Mouse (Mus musculus) liver, embryonic 14.5 days (tissue): ENCODE measurements around the gene Grm8. TPM values are rescaled to one million over a fixed set of nuclear protein-coding genes. Genes with fewer than 3 reads are reported as not detected.
"Not testable (repeated sequence)": the region's sequence is repeated elsewhere in the genome, so short reads cannot be mapped to it uniquely, and the experiment has no call there.

Source experiments
- ATAC-seq: fragments of 200-750 bp; cut with Nextera tagmentation; 2 replicates; pipeline ENCODE4 v1.8.0; 2017; ENCODE audit warnings: moderate number of reproducible peaks, mild to moderate bottlenecking, moderate library complexity; ENCODE audit not compliant: insufficient read depth
- DNase-seq, 3 experiments: peaks; one replicate each; pipeline ENCODE4 v3.0.0-alpha.2; 2012 to 2013; ENCODE audit warnings: low read depth in 3 of 3, low spot score in 3 of 3
- H3K27ac ChIP-seq: fragments of 300-500 bp; sonication (generic); 2 replicates; pipeline ENCODE4 v1.5.1; 2014; ENCODE audit warnings: moderate library complexity, mild to moderate bottlenecking, control low read depth, inconsistent platforms
- H3K27me3 ChIP-seq: fragments of 300-500 bp; sonication (generic); 2 replicates; pipeline ENCODE4 v1.6.1; 2014; ENCODE audit warnings: mild to moderate bottlenecking, low read length, moderate library complexity; ENCODE audit not compliant: control insufficient read depth, insufficient read depth
- H3K36me3 ChIP-seq: fragments of 300-500 bp; sonication (generic); replicated peaks from 2 replicates; pipeline ENCODE4 v1.6.1; 2014; ENCODE audit warnings: low read depth; ENCODE audit not compliant: control insufficient read depth, insufficient read depth
- H3K4me1 ChIP-seq, 2 experiments: fragments of 200-500 bp in 1 of 2; fragments of 300-500 bp in 1 of 2; sonication (generic) in 1 of 2; replicated peaks; 2 replicates each; pipeline ENCODE4 v1.6.1; 2012 to 2014; ENCODE audit warnings: antibody characterized with exemption in 1 of 2, inconsistent platforms in 1 of 2, low read length in 1 of 2; ENCODE audit not compliant: control insufficient read depth in 2 of 2, insufficient read depth in 2 of 2
- H3K4me2 ChIP-seq: fragments of 300-500 bp; sonication (generic); 2 replicates; pipeline ENCODE4 v1.6.1; 2014; ENCODE audit warnings: low read depth, mild to moderate bottlenecking, control low read depth, moderate library complexity
- H3K4me3 ChIP-seq, 2 experiments: fragments of 200-500 bp in 1 of 2; fragments of 300-500 bp in 1 of 2; sonication (generic) in 1 of 2; 2 replicates each; pipeline ENCODE4 v1.5.1; 2012 to 2014; ENCODE audit warnings: low read depth in 2 of 2, low read length in 2 of 2, mild to moderate bottlenecking in 2 of 2, control low read depth in 1 of 2, inconsistent platforms in 1 of 2, moderate library complexity in 1 of 2; ENCODE audit not compliant: insufficient read depth in 1 of 2
- H3K9ac ChIP-seq: fragments of 300-500 bp; sonication (generic); replicated peaks from 2 replicates; pipeline ENCODE4 v1.6.1; 2014; ENCODE audit warnings: mild to moderate bottlenecking, control low read depth, moderate library complexity
- H3K9me3 ChIP-seq: fragments of 300-500 bp; sonication (generic); 2 replicates; pipeline ENCODE4 v1.6.1; 2016; ENCODE audit warnings: low read length, mixed read lengths; ENCODE audit not compliant: control insufficient read depth
- CTCF ChIP-seq: IDR thresholded peaks from 2 replicates; pipeline ENCODE4 v1.5.1; 2016; ENCODE audit warnings: antibody characterized with exemption, low read depth, control low read depth
- EP300 ChIP-seq: IDR thresholded peaks from 2 replicates; pipeline ENCODE4 v1.6.1; 2016; ENCODE audit warnings: antibody characterized with exemption, low read depth
- WGBS: fragments of 180-500 bp; shearing (Covaris S2); extraction: QIAGEN DNeasy Blood & Tissue Kit; methylation state at CpG from one replicate; pipeline ENCODE4 v1.1.7; 2014; ENCODE audit not compliant: insufficient replicate concordance; 5-methylcytosine and 5-hydroxymethylcytosine counted together
- polyA plus RNA-seq, 2 experiments: library from polyadenylated mRNA; depleted of rRNA in 1 of 2; stranded (reverse) in 1 of 2; unstranded in 1 of 2; fragments of >200 nt; fragmentation: Nextera tagmentation in 1 of 2; extraction: Ambion mirVana in 1 of 2; gene quantifications; 2 replicates each; pipeline versions ENCODE4 v1.2.1 to v1.2.3; 2012 to 2014

Grm8 gene
- polyA plus RNA-seq, 2 experiments: not detected

GRCm38 (mm10) chr6:27849644-27850043 is 285.3 kb downstream of the Grm8 start:
- H3K4me2 ChIP-seq: no peak overlapping the region
- no peaks in the 10 kb centered on the region for H3K9me3 ChIP-seq
- DNase-seq (no peak), ATAC-seq (no peak)
- no peaks in the 10 kb centered on the region for H3K36me3 ChIP-seq
- no peaks in the 10 kb centered on the region for H3K27me3 ChIP-seq
- H3K9ac ChIP-seq: no peak overlapping the region
- no peaks in the 10 kb centered on the region for H3K4me1 ChIP-seq
- WGBS: 54% methylated on average over 1 of the region's 1 CpGs
- H3K27ac ChIP-seq: no peak overlapping the region
- TF ChIP-seq EP300 (no peak), CTCF (no peak)
- H3K4me3 ChIP-seq: no peak overlapping the region

- no peak overlapping the region for H3K4me3 ChIP-seq
- no peaks in the 10 kb centered on the region for H3K27me3 ChIP-seq
- H3K4me2 ChIP-seq: no peak overlapping the region
- ATAC-seq (no peak), DNase-seq (no peak)
- 64% methylated on average over 1 of the region's 1 CpGs for WGBS
- no peak overlapping the region for H3K27ac ChIP-seq
- TF ChIP-seq EP300 (no peak), CTCF (no peak)
- no peak overlapping the region for H3K9ac ChIP-seq
- no peaks in the 10 kb centered on the region for H3K9me3 ChIP-seq
- H3K36me3 ChIP-seq: no peaks in the 10 kb centered on the region
- no peaks in the 10 kb centered on the region for H3K4me1 ChIP-seq
Measured at GRCm38 (mm10) chr6:27836159-27836558, 298.8 kb downstream of the Grm8 start.

- H3K9me3 ChIP-seq, H3K36me3 ChIP-seq, H3K27ac ChIP-seq, H3K4me2 ChIP-seq, DNase-seq, H3K27me3 ChIP-seq, H3K4me3 ChIP-seq, ATAC-seq, H3K4me1 ChIP-seq, H3K9ac ChIP-seq: not testable (repeated sequence)
- WGBS: 60% methylated on average over 2 of the region's 2 CpGs
Measured at GRCm38 (mm10) chr6:27819735-27820134, 315.2 kb downstream of the Grm8 start.

GRCm38 (mm10) chr6:27812789-27813188 is 322.2 kb downstream of the Grm8 start:
- Histone ChIP-seq H3K36me3 (no peaks in the 10 kb centered on the region), H3K4me2 (no peak overlapping the region), H3K9ac (no peak overlapping the region), H3K27ac (no peak overlapping the region), H3K4me1 (no peaks in the 10 kb centered on the region), H3K27me3 (no peaks in the 10 kb centered on the region), H3K4me3 (no peak overlapping the region), H3K9me3 (no peaks in the 10 kb centered on the region)
- TF ChIP-seq EP300: no peak
- no peak for TF ChIP-seq CTCF
- ATAC-seq (no peak), DNase-seq (no peak)
- WGBS: 58% methylated on average over 5 of the region's 5 CpGs

GRCm38 (mm10) chr6:27809996-27810395 is 325.0 kb downstream of the Grm8 start:
- WGBS: 75% methylated on average over 6 of the region's 6 CpGs
- Histone ChIP-seq H3K36me3 (no peaks in the 10 kb centered on the region), H3K27me3 (no peaks in the 10 kb centered on the region), H3K27ac (no peak overlapping the region), H3K9me3 (no peaks in the 10 kb centered on the region), H3K4me1 (no peaks in the 10 kb centered on the region), H3K4me2 (no peak overlapping the region), H3K4me3 (no peak overlapping the region), H3K9ac (no peak overlapping the region)
- DNase-seq (no peak), ATAC-seq (no peak)
- no peak for TF ChIP-seq EP300
- no peak for TF ChIP-seq CTCF

GRCm38 (mm10) chr6:27806741-27807140 is 328.2 kb downstream of the Grm8 start:
- no peaks in the 10 kb centered on the region for H3K27me3 ChIP-seq
- no peak overlapping the region for H3K4me3 ChIP-seq
- H3K9me3 ChIP-seq: no peaks in the 10 kb centered on the region
- no peaks in the 10 kb centered on the region for H3K36me3 ChIP-seq
- DNase-seq (no peak), ATAC-seq (no peak)
- H3K4me1 ChIP-seq: no peaks in the 10 kb centered on the region
- no peak overlapping the region for H3K27ac ChIP-seq
- H3K4me2 ChIP-seq: no peak overlapping the region
- TF ChIP-seq EP300: no peak
- TF ChIP-seq CTCF: no peak
- no peak overlapping the region for H3K9ac ChIP-seq
